ENCODE assay signal across 12 mouse cellular contexts in genomic region chr2:32058241-32058640, GRCm38 (mm10).
"Had no signal": no experiment of that assay in that cellular context is flagged by ENCODE, and none has a peak within 500 bp of the region (broad histone marks: within the 10 kb centered on the region; RNA-seq: fewer than 3 reads in every experiment).

No protein-coding gene starts in this region.

- H3K4me3 ChIP-seq: limb, embryonic 10.5 days; liver, embryonic 15.5 days; midbrain, embryonic 13.5 days; neural tube, embryonic 15.5 days had no signal

- H3K27ac ChIP-seq: limb, embryonic 10.5 days; liver, embryonic 15.5 days; midbrain, embryonic 13.5 days; neural tube, embryonic 15.5 days had no signal

- H3K27me3 ChIP-seq: liver, embryonic 15.5 days; neural tube, embryonic 15.5 days had no signal

- DNase-seq: kidney, adult 18-20 months; kidney, postnatal 14 days; lung, adult 2 months; lung, postnatal 36 days; right cerebral cortex, adult 18-20 months; right cerebral cortex, postnatal 25 days had no signal

- H3K4me1 ChIP-seq: neural tube, embryonic 15.5 days had no signal

- H3K9ac ChIP-seq: liver, embryonic 15.5 days; midbrain, embryonic 13.5 days; neural tube, embryonic 15.5 days had no signal

- ATAC-seq: lung, postnatal 0 days; midbrain, embryonic 13.5 days had no signal

- H3K9me3 ChIP-seq: limb, embryonic 10.5 days; liver, embryonic 15.5 days; midbrain, embryonic 13.5 days; neural tube, embryonic 15.5 days had no signal

- H3K4me2 ChIP-seq: liver, embryonic 11.5 days; liver, embryonic 15.5 days; midbrain, embryonic 13.5 days; neural tube, embryonic 15.5 days had no signal
